Mouse (Mus musculus) heart, postnatal 0 days (tissue): ENCODE results near the gene Pygo2.

Experiments
- CTCF ChIP-seq: IDR thresholded peaks from 2 replicates; pipeline ENCODE4 v1.5.1; 2016; ENCODE audit warnings: antibody characterized with exemption, control low read depth, low read depth
- EP300 ChIP-seq: IDR thresholded peaks from 2 replicates; pipeline ENCODE4 v1.6.1; 2016; ENCODE audit warnings: antibody characterized with exemption, low read depth

DNA sequence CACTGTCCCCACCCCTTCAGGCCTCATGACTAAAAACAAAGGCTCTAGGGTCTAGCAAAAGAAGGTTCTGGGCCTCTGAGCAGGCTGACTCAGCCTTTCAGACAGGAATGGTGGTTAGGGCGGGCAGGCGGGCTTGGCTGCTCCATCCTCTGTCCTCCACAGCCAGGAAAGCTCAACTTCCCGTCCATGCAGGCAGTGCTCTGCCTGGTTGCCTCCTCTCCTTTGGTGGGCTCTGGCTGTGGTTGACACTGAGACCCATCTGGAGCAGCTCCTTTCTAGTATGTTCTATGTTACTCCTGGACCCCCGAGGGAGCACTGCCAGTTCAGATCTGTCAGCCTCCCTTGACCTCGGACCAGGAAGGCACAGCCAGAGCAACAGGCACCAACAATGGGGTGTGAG, 27.3 kb upstream of the Pygo2 start, which contains the start of gene Lenep:
- no peak for TF ChIP-seq CTCF
- TF ChIP-seq EP300, result no peak
